Mouse (Mus musculus): ENCODE data around the gene Dnhd1. TPM values are rescaled to one million over a fixed set of nuclear protein-coding genes. Genes with fewer than 3 reads are reported as not detected.

The Dnhd1 gene
- polyA plus RNA-seq, 1 experiment from 2014 or later = 1.4 TPM

DNA sequence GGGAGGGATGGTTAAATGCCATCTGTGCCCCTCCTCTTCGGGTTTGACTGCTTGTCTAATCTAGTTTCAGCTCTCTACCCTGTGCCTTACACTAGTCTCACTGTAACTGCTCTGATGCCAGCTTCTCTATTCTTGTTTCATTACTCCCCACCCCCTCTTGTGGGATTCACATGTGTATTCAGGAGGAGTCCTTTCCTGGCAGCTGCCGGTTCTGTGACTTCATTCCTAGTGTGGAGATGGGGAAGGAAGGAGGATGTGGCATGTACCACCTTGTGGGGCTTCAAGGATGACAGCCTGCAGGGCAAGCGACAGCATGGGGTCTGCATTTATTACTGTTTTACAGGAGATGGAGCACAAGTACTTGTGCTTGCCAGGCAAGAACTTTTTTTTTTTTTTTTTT, 8.7 kb upstream of the Dnhd1 start:
- peak overlapping the region; percentile 77 for H3K4me2 ChIP-seq (replicated peaks)
- no peak overlapping the region for H3K9ac ChIP-seq
- peaks cover 22% of the 10 kb centered on the region for H3K4me1 ChIP-seq
- no peaks in the 10 kb centered on the region for H3K9me3 ChIP-seq
- peaks cover 20% of the 10 kb centered on the region for H3K36me3 ChIP-seq
- H3K27me3 ChIP-seq (replicated peaks) = no peaks in the 10 kb centered on the region
- 49% methylated on average over 3 of the region's 3 CpGs for WGBS
- no peak for ATAC-seq (ENCODE audit: low FRiP score, low read depth)
- H3K27ac ChIP-seq = no peak overlapping the region
- H3K4me3 ChIP-seq = no peak overlapping the region

DNA sequence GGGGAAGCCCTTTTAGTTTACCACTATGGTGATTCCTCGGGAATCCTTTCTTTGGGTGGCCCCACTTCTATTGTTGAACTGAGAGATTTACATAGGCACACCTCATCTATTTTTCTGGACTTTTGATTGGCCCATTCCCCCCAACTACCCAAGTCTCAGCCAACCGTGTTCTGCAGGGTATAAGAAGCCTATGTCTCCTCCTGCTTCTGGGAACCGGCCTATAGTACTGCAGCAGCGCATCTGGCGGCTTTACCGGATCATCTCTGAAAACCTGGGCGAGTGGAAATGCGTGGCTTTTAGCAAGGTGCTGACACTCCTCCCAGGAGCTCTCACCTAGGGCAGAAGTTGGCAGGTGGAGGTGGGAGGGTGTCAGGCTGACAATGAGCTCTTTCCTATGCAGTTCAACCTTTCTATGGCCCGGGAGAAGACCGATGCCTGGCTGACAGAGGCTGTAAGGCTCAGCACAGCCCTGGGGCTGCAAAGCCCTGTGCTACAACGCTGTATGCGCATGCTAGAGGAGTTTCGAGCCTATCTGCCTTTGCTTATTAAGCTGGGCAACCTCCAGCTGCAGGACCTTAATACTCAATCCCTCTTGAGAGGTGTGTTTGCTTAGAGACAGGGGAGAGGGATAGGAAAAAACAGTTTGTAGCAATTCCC, 35.0 kb downstream of the Dnhd1 start:
- peak overlapping the region; percentile 38 for H3K4me2 ChIP-seq (replicated peaks)
- no peaks in the 10 kb centered on the region for H3K9me3 ChIP-seq
- H3K36me3 ChIP-seq = no peaks in the 10 kb centered on the region
- 21% methylated on average over 13 of the region's 13 CpGs for WGBS
- H3K9ac ChIP-seq = 0 out of 2 replicates have a peak overlapping the region, but pooled peaks have one; percentile 29
- H3K4me1 ChIP-seq = no peaks in the 10 kb centered on the region
- peak; percentile 50; the same call in 1 of the 2 replicates for ATAC-seq (ENCODE audit: low FRiP score, low read depth)
- H3K27ac ChIP-seq = no peak overlapping the region
- no peaks in the 10 kb centered on the region for H3K27me3 ChIP-seq (replicated peaks)
- no peak overlapping the region for H3K4me3 ChIP-seq

DNA sequence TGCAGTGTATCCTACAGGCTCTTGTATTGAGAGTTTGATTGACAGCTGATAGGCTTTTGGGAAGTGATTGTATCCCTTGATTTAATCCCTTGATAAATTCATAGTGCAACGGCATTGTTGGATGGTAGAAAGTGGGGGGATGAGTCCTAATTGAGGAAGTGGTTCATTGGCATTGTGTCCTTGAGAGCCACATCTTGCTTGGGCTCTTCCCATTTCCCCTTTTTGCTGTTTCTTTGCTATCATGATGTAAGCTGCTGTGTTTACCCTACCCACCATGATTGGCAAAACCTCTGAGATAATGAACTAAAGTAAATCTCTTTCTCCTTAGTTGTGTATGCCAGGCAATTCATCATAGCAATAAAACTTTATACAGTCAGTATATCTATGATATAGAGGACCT, 40.2 kb downstream of the Dnhd1 start:
- H3K4me2 ChIP-seq (replicated peaks) = no peak overlapping the region
- no peaks in the 10 kb centered on the region for H3K36me3 ChIP-seq
- no peaks in the 10 kb centered on the region for H3K4me1 ChIP-seq
- WGBS = 82% methylated on average over 1 of the region's 1 CpGs
- H3K9me3 ChIP-seq = no peaks in the 10 kb centered on the region
- H3K27me3 ChIP-seq (replicated peaks) = no peaks in the 10 kb centered on the region
- H3K4me3 ChIP-seq = no peak overlapping the region
- ATAC-seq (ENCODE audit: low FRiP score, low read depth) = no peak
- no peak overlapping the region for H3K9ac ChIP-seq
- no peak overlapping the region for H3K27ac ChIP-seq

DNA sequence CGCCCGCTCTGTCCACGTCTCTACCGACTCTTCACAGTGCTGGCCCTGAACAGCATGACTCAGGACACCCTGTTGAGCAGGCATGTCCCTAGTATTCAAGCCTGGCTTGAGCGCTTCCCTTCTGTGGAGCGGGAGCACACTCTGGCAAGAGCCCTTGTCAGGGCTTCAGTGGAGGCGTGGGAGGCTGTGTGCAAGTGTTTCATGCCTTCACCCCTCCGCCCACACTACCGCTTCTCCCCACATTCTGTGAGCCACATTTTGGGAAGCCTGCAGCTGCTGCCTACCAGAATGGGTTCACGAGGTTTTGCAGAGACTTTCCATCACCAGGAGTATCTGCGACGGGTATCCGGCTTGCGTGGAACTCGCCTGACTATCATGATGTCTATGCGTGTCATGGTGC, 52.6 kb downstream of the Dnhd1 start:
- Histone ChIP-seq H3K4me2 (replicated peaks) (no peak overlapping the region), H3K36me3 (no peaks in the 10 kb centered on the region), H3K4me1 (no peaks in the 10 kb centered on the region), H3K4me3 (no peak overlapping the region), H3K9ac (no peak overlapping the region), H3K9me3 (no peaks in the 10 kb centered on the region), H3K27me3 (replicated peaks) (no peaks in the 10 kb centered on the region), H3K27ac (no peak overlapping the region)
- WGBS = 90% methylated on average over 16 of the region's 16 CpGs
- no peak for ATAC-seq (ENCODE audit: low FRiP score, low read depth)

DNA sequence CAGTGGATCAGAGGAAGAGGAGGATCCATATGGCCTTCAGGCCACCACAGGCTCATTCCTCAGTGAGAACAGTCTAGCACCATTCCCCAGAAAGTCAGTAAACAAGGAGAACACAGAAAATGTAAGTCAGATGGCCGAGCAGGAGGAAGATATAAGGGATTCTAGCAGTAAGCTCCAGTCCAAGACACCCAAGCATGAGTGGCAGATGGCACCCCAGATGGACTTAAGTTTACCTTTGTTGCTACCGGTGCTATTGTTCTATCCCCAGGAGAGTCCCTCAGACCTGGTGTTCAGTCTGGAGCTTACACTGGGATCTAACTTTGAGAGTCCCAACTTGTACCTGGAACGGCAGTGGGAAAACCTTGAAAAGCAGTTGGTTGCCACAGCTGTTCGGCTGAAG, 53.2 kb downstream of the Dnhd1 start:
- H3K36me3 ChIP-seq = no peaks in the 10 kb centered on the region
- no peaks in the 10 kb centered on the region for H3K4me1 ChIP-seq
- no peak overlapping the region for H3K27ac ChIP-seq
- WGBS = 89% methylated on average over 4 of the region's 4 CpGs
- H3K9me3 ChIP-seq = no peaks in the 10 kb centered on the region
- no peak for ATAC-seq (ENCODE audit: low FRiP score, low read depth)
- H3K9ac ChIP-seq = no peak overlapping the region
- H3K27me3 ChIP-seq (replicated peaks) = no peaks in the 10 kb centered on the region
- H3K4me2 ChIP-seq (replicated peaks) = no peak overlapping the region
- no peak overlapping the region for H3K4me3 ChIP-seq

DNA sequence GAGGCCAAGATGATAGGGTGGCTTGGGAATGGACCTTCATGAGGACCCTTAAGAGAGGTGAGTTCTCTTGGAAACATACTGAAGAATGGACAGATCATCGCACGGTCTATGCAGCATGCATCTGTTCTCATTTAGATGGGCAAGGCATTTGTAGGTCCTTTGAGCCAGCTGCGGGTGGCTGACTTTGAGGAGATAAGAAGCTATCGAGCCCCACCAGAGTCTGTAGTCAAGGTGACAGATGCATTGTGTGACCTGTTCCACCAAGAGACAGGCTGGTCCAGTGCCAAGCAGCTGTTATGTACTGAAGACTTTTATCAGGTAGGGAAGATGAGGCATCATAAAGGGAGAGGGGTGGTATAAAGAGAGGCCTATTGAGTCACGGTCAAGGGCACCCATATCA, 58.1 kb downstream of the Dnhd1 start:
- H3K4me3 ChIP-seq = no peak overlapping the region
- H3K9me3 ChIP-seq = no peaks in the 10 kb centered on the region
- no peaks in the 10 kb centered on the region for H3K36me3 ChIP-seq
- no peaks in the 10 kb centered on the region for H3K4me1 ChIP-seq
- 95% methylated on average over 5 of the region's 5 CpGs for WGBS
- no peak for ATAC-seq (ENCODE audit: low FRiP score, low read depth)
- H3K4me2 ChIP-seq (replicated peaks) = no peak overlapping the region
- no peak overlapping the region for H3K27ac ChIP-seq
- H3K27me3 ChIP-seq (replicated peaks) = no peaks in the 10 kb centered on the region
- no peak overlapping the region for H3K9ac ChIP-seq

DNA sequence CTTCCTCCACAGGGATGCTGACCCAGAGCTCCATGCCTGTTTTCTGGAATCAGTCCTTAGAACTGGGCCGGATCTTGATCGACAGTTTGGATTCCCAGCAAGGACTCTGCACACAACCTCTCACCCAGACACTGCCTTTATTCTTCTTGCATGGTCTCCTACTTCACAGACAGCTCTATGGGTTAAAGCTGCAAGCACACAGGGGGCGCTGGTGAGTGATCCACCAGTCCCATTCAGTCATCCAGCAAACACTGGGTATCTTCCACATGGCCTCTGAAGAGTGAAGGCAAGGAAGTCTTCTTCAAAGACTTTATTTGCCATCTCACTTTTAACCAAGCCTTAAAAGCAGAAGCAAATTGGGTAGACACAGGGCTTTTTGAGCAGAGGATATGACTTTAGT, 64.7 kb downstream of the Dnhd1 start:
- no peak for ATAC-seq (ENCODE audit: low FRiP score, low read depth)
- Histone ChIP-seq H3K27me3 (replicated peaks) (no peaks in the 10 kb centered on the region), H3K9ac (no peak overlapping the region), H3K36me3 (no peaks in the 10 kb centered on the region), H3K9me3 (no peaks in the 10 kb centered on the region), H3K4me2 (replicated peaks) (no peak overlapping the region), H3K27ac (no peak overlapping the region), H3K4me1 (no peaks in the 10 kb centered on the region), H3K4me3 (no peak overlapping the region)
- WGBS = 58% methylated on average over 3 of the region's 3 CpGs

DNA sequence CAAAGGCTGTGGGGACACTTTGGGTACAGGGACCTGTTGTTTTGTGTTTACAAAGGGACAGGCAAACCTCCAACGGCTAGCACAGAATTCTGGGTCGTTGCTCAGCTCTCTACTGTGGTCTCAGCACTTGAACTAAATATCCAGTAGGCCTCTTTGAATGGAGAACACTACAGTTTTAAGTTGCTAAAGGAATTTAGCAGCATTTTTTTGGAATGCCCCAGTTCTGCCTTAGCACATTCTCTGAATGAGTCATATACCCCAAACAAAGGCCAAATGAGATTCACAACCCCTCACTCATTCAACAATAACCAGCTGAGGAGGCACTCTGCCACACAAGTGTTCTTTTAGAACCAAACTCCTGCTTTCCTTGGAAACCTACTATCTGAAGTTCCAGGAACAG, 71.3 kb downstream of the Dnhd1 start:
- no peaks in the 10 kb centered on the region for H3K27me3 ChIP-seq (replicated peaks)
- no peak overlapping the region for H3K9ac ChIP-seq
- no peak overlapping the region for H3K4me3 ChIP-seq
- H3K4me1 ChIP-seq = no peaks in the 10 kb centered on the region
- H3K9me3 ChIP-seq = no peaks in the 10 kb centered on the region
- H3K27ac ChIP-seq = no peak overlapping the region
- H3K36me3 ChIP-seq = no peaks in the 10 kb centered on the region
- H3K4me2 ChIP-seq (replicated peaks) = no peak overlapping the region
- no peak for ATAC-seq (ENCODE audit: low FRiP score, low read depth)
- WGBS = 66% methylated on average over 2 of the region's 2 CpGs

DNA sequence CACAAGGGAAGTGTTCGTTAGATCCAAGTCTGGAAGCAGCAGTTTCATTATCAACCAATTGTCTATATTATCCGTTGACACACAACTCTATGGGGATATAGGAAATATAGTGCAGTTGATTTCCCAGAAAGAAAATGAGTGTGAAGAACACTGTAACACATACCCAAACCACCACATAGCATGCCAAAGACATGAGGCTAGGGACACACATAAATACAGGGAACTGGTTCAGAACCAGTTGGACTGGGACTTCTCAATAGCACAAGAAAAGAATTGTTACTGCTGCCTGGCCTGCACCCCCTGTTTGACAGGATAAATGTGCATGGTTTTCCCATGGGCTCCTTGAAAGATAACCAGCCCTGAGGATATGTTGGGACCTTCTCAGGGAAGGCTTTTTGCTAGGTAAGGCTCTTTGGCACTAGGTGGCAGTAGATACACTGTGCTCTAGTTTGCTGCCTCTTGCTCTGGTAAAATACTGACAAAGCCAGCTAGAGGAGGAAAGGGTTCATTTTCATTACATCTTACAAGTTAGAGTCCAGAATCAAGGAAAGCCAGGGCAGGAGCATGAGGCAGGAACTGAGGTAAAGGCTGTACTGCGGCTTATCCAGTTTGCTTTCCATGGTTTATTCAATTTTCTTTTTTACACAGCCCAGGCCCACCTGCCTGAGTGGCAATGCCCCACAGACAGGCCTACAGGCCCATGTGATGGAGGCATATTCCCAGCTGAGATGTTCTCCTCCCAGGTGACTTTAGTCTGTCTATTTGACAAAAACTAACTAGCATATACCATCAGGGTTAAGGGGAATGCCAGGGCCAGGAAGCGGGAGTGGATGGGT, 75.7 kb downstream of the Dnhd1 start:
- ATAC-seq (ENCODE audit: low FRiP score, low read depth) = peak; percentile 77
- Histone ChIP-seq H3K9ac (no peak overlapping the region), H3K36me3 (peaks cover 11% of the 10 kb centered on the region), H3K4me2 (replicated peaks) (no peak overlapping the region), H3K4me3 (no peak overlapping the region), H3K9me3 (no peaks in the 10 kb centered on the region), H3K27me3 (replicated peaks) (no peaks in the 10 kb centered on the region), H3K27ac (no peak overlapping the region), H3K4me1 (no peaks in the 10 kb centered on the region)
- 82% methylated on average over 4 of the region's 4 CpGs for WGBS

DNA sequence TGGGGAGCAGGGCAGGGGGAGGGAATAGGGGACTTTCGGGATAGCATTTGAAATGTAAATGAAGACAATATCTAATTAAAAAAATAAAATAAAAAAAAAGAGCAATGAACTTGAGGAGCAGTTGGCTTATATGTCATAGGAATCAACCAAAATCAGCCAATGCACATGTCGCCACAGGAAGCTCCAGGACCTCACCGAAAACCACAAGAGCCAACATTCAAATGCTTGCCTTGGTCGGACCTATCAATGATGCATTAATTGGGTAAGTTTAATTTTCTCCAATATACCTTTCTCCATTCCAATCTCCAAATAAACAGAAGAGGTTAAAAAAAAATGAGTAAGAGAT, 76.3 kb downstream of the Dnhd1 start:
- no peak for ATAC-seq (ENCODE audit: low FRiP score, low read depth)
- no peak overlapping the region for H3K4me3 ChIP-seq
- no peak overlapping the region for H3K9ac ChIP-seq
- no peak overlapping the region for H3K4me2 ChIP-seq (replicated peaks)
- no peaks in the 10 kb centered on the region for H3K9me3 ChIP-seq
- H3K27me3 ChIP-seq (replicated peaks) = no peaks in the 10 kb centered on the region
- whole genome bisulfite sequencing = 90% methylated on average over 4 of the region's 4 CpGs
- H3K27ac ChIP-seq = no peak overlapping the region
- peaks cover 17% of the 10 kb centered on the region for H3K36me3 ChIP-seq
- H3K4me1 ChIP-seq = no peaks in the 10 kb centered on the region

DNA sequence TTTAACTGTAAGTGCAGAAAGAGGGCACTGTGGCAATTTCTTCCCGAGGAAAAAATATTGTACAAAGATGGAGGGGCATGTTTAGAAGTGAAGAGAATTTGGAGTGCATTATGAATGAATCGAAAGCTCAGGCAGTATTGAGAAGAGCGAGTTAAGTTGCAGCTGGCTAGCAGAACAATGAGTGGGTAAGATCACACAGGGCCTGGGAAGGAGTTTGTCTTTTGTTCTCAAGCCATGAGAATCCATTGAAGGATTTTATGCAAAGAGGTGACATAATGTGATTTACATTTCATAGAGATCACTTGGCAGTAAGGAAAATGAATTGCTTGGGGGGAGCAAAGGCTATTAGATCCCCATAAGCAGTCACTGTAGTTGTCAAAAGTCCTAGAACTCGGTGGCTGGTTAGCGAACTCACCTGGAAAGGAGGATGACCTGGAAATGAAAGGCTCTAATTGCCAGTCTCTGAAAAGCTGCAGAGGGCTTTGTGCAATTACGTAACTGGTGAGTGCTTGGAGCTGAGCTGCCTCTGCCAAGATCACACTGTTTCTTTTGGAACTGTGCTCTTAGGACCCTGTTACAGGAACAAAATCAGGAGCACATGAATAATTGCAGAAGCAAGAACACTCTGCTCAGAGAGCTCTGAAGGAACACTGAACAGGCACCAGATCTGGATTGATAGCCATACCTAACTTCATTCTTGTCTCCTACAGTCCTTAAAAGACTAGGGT, 78.2 kb downstream of the Dnhd1 start:
- ATAC-seq (ENCODE audit: low FRiP score, low read depth) = no peak
- no peaks in the 10 kb centered on the region for H3K9me3 ChIP-seq
- H3K4me1 ChIP-seq = no peaks in the 10 kb centered on the region
- H3K36me3 ChIP-seq = peaks cover 37% of the 10 kb centered on the region
- H3K9ac ChIP-seq = no peak overlapping the region
- H3K4me2 ChIP-seq (replicated peaks) = no peak overlapping the region
- H3K27me3 ChIP-seq (replicated peaks) = no peaks in the 10 kb centered on the region
- WGBS = 66% methylated on average over 6 of the region's 6 CpGs
- H3K4me3 ChIP-seq = no peak overlapping the region
- no peak overlapping the region for H3K27ac ChIP-seq

DNA sequence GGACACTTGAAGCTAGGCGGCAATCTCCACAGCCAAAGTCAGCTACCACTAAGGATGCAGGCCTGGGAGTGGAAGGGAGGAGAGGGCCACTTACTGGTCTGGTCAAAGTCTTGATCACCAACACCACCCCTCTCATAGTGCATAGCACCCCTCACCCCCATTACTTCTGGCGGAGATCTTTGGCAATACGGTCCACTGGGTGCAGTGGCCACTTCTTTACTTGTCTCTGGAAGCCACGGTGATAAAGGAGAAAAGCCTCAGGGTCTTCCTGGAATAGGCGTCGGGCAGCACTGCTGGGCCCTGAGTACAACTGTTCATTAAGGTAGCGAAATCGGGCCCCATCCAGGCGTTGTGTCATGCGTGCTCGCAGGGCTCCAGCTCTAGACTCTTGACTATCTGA, 83.2 kb downstream of the Dnhd1 start:
- Histone ChIP-seq H3K9ac (0 out of 2 replicates have a peak overlapping the region, but pooled peaks have one; percentile 13), H3K36me3 (peaks cover 46% of the 10 kb centered on the region), H3K4me3 (no peak overlapping the region), H3K4me1 (peaks cover 14% of the 10 kb centered on the region), H3K9me3 (no peaks in the 10 kb centered on the region), H3K4me2 (replicated peaks) (no peak overlapping the region), H3K27me3 (replicated peaks) (no peaks in the 10 kb centered on the region), H3K27ac (no peak overlapping the region)
- ATAC-seq (ENCODE audit: low FRiP score, low read depth) = no peak
- WGBS = 96% methylated on average over 11 of the region's 11 CpGs
